Mouse (Mus musculus) liver, embryonic 14.5 days (tissue): Measurements from ENCODE around the gene Rap1gds1.

ENCODE experiments used
- CTCF ChIP-seq: IDR thresholded peaks from 2 replicates; pipeline ENCODE4 v1.5.1; 2016; ENCODE audit warnings: antibody characterized with exemption, low read depth, control low read depth
- EP300 ChIP-seq: IDR thresholded peaks from 2 replicates; pipeline ENCODE4 v1.6.1; 2016; ENCODE audit warnings: antibody characterized with exemption, low read depth

- TF ChIP-seq CTCF: no peak
- TF ChIP-seq EP300: no peak
Measured at GRCm38 (mm10) chr3:139073801-139074483, 1.1 kb downstream of the Rap1gds1 start.
